Mouse (Mus musculus): ENCODE results near the gene Afg3l1. TPM values are rescaled to one million over a fixed set of nuclear protein-coding genes. Genes with fewer than 3 reads are reported as not detected.
"Not testable (repeated sequence)": the region's sequence is repeated elsewhere in the genome, so short reads cannot be mapped to it uniquely, and the experiment has no call there.

The Afg3l1 gene
- polyA plus RNA-seq, 1 experiment from 2014 or later, result 41.4 TPM

DNA sequence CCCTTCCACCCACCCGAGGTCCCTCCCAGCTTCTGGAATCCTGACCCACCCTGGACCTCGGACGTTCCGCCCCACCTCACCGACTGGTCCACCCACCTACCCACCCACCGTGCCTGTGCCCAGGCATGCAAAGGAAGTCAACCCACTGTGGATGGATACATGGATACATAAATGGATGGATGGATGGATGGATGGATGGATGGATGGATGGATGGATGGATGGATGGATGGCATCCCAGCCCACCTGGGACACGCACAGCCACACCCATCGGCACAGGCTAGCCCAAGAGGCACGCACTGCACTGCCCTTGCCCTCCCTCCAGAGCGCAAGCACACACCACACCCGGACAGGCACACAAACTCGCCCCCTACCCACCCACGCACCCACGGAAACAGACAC, 59.9 kb downstream of the Afg3l1 start:
- not testable (repeated sequence) for H3K27ac ChIP-seq (ENCODE audit: low read depth, low read length); H3K9me3 ChIP-seq (ENCODE audit: control insufficient read depth, low read length); ATAC-seq (ENCODE audit: insufficient read depth, low FRiP score, low TSS enrichment); H3K27me3 ChIP-seq (ENCODE audit: control insufficient read depth, insufficient read depth, low read length); H3K4me2 ChIP-seq (ENCODE audit: low read depth); H3K4me3 ChIP-seq (ENCODE audit: low read depth, low read length); DNase-seq (ENCODE audit: low spot score); H3K4me1 ChIP-seq (ENCODE audit: control insufficient read depth, insufficient read depth, low read length); H3K9ac ChIP-seq (ENCODE audit: low read length)
- WGBS, result 59% methylated on average over 5 of the region's 14 CpGs
- peaks cover 13% of the 10 kb centered on the region for H3K36me3 ChIP-seq (ENCODE audit: control insufficient read depth, insufficient read depth, low read length)

Other genes with a start within 250 kb of the Afg3l1 start
- 2.7 and 3.1 TPM in 2 replicates for gene Spata2l, start 241.7 kb upstream of the Afg3l1 start, polyA plus RNA-seq (2014; fragmentation: Nextera tagmentation; extraction: Ambion mirVana)
- gene Zfp276, start 223.7 kb upstream of the Afg3l1 start, polyA plus RNA-seq (2014; fragmentation: Nextera tagmentation; extraction: Ambion mirVana), result 25.1 and 26.0 TPM in 2 replicates
- 26.4 and 29.7 TPM in 2 replicates for gene Vps9d1, start 223.6 kb upstream of the Afg3l1 start, polyA plus RNA-seq (2014; fragmentation: Nextera tagmentation; extraction: Ambion mirVana)
- 31.3 and 36.7 TPM in 2 replicates for gene Fanca, start 159.3 kb upstream of the Afg3l1 start, polyA plus RNA-seq (2014; fragmentation: Nextera tagmentation; extraction: Ambion mirVana)
- gene Spire2, start 145.2 kb upstream of the Afg3l1 start, polyA plus RNA-seq (2014; fragmentation: Nextera tagmentation; extraction: Ambion mirVana), result 16.9 and 17.3 TPM in 2 replicates
- gene Tcf25, start 104.2 kb upstream of the Afg3l1 start, polyA plus RNA-seq (2014; fragmentation: Nextera tagmentation; extraction: Ambion mirVana), result 211 and 217 TPM in 2 replicates
- 0.20 TPM in 1 of 2 replicates, not detected in the other for gene Mc1r, start 70.8 kb upstream of the Afg3l1 start, polyA plus RNA-seq (2014; fragmentation: Nextera tagmentation; extraction: Ambion mirVana)
- 872 and 1,012 TPM in 2 replicates for gene Tubb3, start 66.5 kb upstream of the Afg3l1 start, polyA plus RNA-seq (2014; fragmentation: Nextera tagmentation; extraction: Ambion mirVana)
- gene Def8, start 54.4 kb upstream of the Afg3l1 start, polyA plus RNA-seq (2014; fragmentation: Nextera tagmentation; extraction: Ambion mirVana), result 36.5 and 41.7 TPM in 2 replicates
- 38.6 and 46.3 TPM in 2 replicates for gene Dbndd1, start 37.6 kb downstream of the Afg3l1 start, polyA plus RNA-seq (2014; fragmentation: Nextera tagmentation; extraction: Ambion mirVana)
- 39.0 and 45.5 TPM in 2 replicates for gene Gas8, start 40.9 kb downstream of the Afg3l1 start, polyA plus RNA-seq (2014; fragmentation: Nextera tagmentation; extraction: Ambion mirVana)
- gene Rhou, start 176.0 kb downstream of the Afg3l1 start, polyA plus RNA-seq (2014; fragmentation: Nextera tagmentation; extraction: Ambion mirVana), result 13.9 and 15.7 TPM in 2 replicates